Mouse (Mus musculus): ENCODE measurements around the gene Auts2.

The Auts2 gene

DNA sequence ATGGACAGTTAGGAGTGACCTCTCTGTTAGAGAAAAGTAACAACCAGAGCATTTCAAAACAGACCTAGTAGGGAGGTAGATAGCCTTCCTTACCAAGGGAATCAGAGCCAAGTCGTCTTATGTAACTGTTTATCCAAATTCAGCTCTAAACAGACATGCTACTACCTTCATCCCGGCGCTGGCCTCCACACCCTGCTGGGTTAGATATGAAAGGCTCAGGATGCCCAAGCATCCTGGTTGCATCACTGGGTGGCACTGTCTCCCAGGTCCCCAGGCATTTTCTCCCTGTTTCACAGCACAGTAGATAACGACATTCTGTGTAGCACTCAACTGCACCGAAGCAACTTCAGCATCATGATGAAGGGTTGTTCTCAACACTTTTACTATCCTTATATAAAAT is 154.4 kb downstream of the Auts2 start:
- no peak for DNase-seq (ENCODE audit: low spot score)

DNA sequence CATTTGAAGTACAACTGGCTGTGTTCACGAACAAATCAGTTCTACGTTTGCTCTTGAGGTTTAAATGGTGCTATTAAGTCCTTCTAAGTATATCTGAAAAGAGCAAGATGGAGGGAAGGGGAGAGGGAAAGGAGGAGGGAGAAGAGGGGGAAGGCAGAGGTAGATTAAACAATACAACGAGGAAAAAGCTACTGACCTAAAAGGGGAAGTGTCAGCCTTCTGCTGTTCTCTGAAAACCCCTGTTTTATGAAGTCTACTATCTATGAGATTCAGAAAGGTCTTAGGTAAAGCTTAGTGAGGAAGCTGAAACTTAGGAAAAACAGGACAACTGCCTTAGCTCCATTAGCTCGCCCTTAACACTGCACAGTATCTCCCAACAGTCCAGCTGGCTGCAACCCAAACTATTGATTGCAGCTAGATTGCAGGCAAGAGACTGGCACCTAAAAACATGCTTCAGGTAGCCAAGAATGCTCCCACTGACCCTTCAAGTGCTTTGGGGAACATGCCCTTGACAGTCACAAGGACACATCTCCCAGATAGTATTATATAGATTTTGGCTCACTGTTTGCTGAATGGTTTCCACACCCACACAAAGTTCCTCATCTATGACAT is 157.8 kb downstream of the Auts2 start:
- no peak for DNase-seq (ENCODE audit: low spot score)

DNA sequence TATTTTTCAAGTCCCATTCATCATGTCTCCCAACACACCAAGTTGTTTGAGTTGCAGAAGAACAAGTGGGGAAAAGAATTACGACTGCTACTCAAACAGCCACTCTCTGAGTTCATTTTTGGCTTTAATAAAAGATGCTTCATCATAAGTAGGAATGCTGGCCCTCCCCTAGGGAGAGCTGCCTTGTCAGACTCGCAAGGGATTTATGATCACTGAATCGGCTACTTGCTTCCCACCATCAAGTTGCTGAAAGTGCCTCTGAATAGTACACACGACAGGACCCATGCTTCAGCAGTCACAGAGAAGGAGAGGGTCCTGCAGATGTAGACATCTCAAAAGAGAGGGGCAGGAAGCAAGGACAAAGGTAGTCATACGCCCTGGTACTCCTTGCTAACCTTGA is 162.9 kb downstream of the Auts2 start:
- no peak for DNase-seq (ENCODE audit: low spot score)

DNA sequence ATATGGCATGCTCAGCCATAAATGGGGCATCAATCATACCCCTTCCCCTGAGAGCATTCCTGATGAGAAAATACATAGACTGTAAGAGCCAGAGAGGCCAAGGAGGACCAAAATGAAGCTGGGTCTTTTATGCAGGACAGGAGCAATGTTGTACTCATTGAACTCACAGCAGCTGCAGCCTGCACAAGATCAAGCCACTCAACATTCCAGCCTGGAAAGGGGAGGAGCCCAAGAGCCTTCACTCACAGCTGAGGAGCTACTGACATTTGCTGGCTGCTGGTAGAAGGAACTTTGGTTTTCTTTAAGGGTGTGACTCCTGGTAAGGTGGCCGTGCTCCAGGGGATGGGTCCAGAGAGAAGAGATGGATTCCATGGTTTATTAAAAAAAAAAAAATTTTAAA is 164.2 kb downstream of the Auts2 start:
- DNase-seq (ENCODE audit: low spot score) = no peak

DNA sequence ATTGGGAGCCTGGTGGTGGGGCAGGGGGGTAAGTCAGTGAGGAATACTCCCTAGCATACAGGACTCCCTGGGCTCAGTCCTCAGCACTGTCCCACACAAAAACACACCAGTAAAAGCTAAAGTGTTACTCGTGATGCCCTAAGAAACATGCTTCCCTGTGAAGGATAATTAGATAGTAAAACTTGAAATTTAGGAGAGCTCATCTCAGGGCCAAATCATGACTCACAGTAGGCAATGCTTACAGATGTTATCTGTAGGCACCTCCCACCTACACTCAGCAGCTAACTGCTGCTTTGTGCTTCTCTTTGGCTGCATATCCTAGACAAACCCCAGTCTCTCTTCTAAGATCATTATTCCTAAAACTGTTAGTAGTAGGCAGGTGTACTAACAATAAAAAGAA is 168.0 kb downstream of the Auts2 start:
- peak; percentile 26 for DNase-seq (ENCODE audit: low spot score)

DNA sequence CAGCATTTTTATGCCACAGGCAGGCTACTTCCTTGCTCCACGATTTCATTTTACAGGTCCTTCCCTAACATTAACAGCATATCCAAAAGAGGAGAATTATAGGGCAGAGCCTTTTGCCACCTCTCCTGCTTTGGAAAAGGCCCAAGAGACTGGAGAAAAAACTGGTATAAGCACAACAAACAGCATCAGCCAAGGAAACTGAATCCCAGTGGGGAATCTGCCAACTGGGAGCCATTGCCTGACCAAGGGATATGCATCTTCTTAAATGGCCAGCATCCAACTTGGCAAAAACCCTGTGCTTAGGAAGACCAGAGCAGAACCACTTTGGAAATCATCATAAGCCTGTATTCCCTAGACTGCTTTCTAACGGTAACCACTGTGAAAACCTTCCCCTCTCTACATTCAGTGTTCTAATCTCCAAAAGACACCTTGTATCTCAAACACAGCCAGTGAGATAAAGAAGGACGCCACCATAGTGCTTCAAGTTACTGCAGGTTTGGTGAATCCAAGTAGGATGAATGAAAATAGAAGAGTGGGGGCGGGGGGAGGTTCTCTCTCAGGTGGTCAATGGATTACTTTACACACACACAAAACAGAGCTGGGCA is 169.6 kb downstream of the Auts2 start:
- DNase-seq (ENCODE audit: low spot score) = no peak

DNA sequence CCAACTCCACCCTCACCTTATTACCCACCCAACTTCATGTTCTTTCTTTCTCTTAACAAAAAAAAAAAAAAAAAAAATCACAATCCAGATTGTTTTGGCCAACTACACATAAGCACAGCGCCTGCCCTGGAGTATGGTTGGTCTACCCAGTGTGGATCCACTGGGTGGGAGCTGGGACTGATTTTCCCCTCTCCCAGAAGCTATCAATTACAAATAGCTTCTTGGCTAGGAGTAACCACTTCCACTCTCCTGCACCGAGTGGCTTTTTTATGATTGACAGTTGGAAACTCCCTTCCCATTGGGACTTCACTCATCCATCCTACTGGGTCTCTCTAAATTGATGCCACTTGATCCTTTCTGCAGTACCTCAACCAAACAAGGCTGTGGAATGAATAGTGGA is 170.5 kb downstream of the Auts2 start:
- no peak for DNase-seq (ENCODE audit: low spot score)

DNA sequence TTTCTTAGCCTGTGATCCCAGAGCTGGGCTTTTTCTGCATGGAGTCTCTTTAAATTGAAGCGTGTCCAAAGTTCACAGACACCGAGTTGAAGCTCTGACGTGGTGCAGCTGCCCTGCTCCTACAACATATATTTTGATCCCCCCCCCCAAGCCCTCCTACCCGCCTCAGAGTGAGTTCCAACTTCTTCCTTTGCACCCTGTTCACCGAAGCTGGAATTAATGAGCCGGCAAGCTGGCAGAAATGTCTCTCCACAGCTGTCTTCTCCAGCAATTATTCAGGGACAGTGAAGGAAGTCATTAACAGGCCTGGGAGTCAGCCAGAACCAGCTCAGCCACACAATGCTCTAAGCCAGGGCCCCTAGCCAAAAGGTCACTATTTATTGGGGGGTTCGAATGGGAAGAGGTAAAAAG is 174.5 kb downstream of the Auts2 start:
- DNase-seq (ENCODE audit: low spot score) = no peak

DNA sequence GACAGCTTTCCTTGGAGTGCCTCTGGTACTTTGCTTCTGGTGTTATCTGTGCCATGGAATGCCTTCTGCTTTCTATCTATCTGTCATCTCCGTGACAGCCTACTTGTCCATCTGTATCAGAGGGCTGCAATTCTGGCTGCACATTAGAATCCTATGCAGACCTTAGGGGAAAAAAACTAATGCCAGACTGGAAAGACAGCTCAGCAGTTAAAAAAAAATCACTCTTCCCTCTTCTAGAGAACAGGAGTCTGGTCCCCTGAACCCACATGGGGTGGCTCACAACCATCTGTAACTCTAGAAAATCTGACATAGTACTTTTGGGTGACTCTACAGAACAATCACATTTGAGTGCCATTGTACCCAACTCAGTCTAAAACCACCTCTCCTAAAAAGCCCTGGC is 181.9 kb downstream of the Auts2 start:
- DNase-seq (ENCODE audit: low spot score) = no peak

DNA sequence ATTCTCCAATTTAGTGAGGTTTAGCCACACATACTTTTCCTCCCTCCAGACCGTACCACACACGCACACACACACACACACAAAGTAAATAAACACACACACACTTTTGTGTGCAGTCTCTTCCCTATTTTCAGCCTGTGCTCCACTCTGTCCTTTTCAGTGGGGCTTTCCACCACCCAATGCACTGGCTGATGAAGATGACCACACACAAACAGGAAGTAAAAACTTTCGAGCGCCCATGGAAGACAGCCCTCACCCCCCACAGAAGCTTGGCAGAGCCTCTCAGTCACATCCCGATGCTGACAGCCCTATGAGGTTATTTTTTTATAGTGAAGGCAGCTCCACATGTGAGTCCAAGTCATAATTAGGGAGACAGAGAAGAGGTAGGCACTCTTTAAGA is 185.4 kb downstream of the Auts2 start:
- DNase-seq (ENCODE audit: low spot score) = no peak

DNA sequence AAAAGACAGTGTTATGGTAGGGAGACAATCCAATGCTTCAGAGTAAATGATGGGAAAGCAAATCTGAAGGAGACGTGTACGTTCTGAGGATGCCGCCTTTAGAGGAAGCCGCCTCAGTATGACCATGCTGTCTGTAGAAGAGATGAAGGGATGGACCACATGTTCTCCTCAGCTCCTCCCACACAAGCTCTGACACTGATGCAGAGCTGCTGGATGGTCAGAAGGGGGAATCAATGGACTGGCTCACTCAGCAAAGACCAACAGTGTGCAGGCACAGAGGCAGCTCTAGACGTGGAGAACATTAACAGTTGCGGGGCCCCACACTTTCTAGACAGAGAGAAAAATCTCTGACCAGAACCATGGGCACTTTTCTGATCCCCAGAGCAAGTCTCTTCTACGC is 187.2 kb downstream of the Auts2 start:
- DNase-seq (ENCODE audit: low spot score) = no peak

DNA sequence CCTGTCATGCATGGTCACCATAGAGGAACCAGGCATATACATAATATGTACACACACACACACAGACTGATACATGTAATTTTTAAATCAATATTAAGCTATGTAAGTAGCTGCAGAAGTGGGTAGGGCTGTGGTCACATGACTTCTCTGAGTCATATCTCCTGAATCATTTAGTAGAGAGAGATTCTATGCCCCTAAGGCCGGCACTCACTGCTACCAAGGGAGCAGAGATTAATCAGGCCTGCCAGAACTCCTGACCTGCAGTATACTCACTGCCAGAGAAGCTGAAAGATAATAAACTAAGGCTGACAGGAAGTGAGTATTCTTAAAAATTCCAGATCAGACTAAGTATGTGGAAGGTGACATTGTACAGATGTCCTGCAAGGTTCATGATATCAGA is 190.7 kb downstream of the Auts2 start:
- DNase-seq (ENCODE audit: low spot score) = no peak

DNA sequence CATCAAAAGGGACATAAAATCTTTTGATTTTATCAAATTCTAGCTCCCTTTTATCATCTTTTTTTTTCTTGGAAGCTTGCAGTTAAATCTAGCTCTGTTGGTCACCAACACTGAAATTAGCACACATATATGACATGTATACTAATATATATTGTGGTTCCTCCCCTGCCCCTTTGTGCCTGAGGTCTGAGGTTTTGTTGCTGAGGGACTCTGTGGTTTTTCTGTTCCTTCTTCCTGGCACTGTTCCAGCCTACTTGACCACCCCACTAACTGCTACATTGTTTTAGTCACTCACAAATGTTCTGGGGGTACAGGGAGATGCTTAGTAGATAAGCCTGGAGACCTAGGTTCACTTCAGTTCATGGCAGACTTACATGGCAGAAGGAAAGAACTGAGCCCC is 192.0 kb downstream of the Auts2 start:
- no peak for DNase-seq (ENCODE audit: low spot score)

DNA sequence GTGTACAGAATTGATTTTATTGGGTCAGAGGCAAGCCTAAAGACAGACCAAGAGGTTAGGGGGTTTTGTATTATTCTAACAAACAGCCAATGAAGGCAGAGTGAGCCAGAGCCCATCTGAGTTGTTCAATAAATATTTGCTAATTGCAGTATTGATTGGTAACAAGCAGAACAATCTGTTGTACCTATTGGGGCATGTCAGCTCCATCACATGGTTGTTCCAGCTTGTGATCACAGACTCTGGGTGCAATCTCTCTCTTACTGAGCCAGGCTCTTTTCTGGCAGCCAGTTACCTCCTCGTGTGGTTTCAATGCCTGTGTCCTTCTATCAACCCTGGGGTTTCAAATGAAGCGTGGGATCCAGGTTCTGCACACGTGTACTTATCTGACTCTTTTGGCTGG is 201.8 kb downstream of the Auts2 start:
- no peak for DNase-seq (ENCODE audit: low spot score)

DNA sequence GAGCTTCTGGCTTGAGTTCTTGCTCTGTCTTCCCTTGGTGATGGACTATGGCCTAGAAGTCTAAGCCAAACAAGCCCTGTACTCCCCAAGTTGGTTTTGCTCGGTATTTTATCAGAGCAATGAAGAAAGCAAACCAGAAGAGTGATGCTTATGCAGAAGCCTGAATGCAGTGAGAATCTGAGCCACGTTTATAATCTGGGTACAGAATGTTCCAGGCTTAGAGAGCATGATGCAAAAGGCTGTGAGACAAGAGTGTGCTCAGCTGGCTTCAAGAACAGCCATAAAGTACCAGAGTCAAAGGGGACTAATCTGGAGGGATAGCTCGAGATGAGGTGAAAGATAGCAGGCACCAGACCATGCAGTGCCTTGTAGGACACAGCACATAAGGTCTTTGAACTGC is 205.5 kb downstream of the Auts2 start:
- DNase-seq (ENCODE audit: low spot score) = no peak

DNA sequence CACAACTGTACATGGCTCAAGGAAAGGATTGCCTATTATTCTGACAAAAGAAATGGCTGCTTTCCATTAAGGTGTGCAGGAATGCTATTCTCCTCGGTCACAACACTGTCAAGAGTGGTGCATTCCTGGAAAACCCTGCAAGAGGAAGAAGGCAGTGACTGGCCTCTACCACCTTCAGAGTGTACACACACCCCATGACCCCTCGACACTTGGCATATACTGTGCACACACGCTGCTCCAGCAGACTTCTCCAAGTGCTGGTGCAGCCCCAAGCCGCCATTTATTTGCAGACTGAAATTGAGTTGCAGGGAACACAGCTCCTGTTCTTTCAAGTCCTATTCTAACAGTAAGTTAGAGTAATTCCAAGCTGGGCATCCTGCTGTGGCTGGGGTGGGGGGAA is 207.4 kb downstream of the Auts2 start:
- no peak for DNase-seq (ENCODE audit: low spot score)

DNA sequence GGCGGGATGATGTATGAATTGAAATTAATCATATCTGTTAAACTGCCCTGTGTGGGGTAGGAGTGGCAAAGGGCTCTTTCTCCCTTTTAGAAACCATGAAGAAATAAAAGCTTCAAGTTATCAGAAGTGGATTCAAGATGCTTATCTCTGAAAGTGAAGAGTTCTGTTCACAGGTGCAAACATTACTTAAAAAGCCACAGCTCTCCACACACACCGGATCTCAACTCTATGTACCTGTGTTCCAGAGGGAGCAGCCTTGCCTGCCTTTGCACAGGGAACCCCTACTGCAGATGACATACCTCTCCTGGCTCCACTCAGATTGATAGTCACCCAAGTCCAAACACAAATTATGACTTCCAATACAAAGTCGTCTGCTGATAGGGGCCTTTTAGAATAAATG is 208.3 kb downstream of the Auts2 start:
- no peak for DNase-seq (ENCODE audit: low spot score)

DNA sequence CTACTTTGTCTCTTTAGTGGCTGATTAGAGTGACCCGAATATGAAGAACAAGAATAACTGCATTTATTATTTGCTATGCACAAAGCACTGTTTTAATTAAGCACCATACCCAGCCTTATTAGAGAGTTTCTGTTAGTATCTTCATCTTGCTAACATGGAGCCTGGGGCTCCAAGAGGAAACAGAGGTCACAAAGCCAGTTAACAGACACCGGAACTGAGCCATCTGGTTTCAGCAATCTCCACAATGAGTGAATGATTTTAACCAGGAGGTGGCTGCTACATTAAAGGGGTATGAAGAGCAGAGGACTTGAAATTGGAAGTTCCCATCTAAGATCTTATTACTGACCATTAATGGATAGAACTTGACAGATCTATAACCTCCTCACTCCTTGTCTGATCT is 209.4 kb downstream of the Auts2 start:
- no peak for DNase-seq (ENCODE audit: low spot score)

DNA sequence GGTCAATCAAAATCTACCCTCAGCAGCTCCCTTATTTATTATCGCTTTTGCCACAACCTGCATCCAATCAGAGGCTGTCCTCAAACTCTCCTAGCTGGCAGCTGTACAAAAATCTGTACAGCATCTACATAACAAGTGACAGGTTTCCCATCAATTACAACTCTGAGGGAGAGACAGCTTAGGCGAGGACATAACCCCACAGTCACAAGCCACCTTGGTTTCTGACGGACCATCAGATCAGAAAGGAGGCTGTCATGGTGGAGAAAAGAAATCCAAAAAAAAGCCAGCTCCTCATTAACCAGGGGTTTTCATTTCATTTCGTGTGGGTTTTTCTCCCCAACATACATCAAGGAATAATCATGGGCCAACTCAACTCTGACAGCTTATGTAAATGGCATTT is 210.6 kb downstream of the Auts2 start:
- no peak for DNase-seq (ENCODE audit: low spot score)

DNA sequence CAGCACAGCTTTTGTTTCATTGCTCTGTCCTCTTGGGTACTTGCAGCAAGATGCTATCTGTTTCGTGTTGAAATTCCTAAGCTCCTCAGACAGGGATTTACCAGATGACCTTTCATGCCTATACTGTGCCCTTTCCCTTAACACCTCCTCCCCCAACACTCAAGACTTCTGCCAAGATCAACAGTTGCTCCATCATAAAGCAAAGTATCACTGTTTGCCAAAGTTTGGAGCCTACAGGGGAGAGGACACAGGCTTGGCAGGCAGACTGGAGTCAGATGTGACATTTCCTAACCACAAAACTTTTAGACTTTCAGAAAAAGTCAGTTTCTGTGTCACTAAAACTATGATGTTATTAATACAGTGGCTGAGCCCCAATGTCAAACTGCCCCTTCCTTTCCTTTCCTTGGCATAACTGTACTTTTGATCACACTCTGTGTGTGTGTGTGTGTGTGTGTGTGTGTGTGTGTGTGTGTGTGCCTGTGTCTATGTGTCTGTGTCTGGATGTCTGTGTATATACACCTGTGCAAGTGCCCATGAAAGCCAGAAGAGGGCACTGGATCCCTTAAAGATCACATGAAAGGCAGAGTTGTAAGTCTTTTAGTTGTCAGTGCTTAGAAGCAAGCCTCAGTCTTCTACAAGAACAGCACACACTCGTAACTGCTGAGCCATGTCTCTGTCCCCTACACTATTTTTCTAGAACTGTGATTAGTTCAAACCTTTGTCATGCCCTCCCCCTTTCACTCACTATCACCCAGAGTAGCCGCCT is 213.8 kb downstream of the Auts2 start:
- no peak for DNase-seq (ENCODE audit: low spot score)

DNA sequence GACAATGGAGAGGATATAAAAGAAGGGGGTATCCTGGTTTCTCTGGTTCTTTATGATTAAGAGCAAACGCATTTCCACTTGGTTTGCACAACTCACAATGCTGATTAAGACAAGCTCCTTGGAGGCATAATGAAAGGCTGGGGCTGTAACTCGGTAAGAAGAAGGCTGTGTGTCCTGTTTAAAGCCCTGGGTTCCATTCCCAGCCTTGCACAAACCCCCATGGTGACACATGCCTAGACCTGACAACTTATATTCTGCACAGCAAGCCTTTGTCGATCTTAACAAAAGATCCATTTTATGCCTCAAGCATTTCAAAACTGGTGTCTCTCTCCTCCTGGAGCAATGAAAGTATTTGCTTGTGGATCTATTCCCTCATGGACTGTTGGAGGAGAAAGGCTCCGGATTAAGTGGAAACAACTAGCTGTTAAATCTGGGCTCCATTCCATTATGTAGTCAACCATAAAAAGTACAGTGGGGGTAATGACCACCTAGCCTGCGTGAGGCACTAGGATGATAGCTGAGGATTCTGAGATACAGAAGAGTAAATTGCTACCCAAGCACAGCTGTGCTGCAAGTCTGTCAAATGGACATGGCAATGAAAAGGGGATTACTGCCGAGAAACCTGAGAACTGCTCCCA is 218.8 kb downstream of the Auts2 start:
- DNase-seq (ENCODE audit: low spot score) = no peak

DNA sequence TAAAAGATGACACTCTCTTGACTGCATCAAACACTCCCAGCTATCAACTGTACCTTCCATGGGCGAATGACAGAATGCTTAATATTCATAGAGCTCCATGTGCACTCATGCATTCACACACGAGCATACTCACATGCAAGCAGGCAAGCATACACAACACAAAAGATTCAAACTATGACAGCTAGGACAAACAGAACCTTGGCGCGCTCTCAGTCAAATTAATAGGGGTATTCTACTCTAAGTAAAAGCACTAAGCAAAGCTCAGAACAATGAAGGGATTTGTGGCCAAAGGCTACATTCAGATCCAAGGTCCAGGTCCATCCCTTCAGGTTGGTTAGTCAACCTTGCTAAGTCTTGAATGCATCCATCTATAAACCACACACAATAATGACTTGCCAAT is 219.5 kb downstream of the Auts2 start:
- no peak for DNase-seq (ENCODE audit: low spot score)

DNA sequence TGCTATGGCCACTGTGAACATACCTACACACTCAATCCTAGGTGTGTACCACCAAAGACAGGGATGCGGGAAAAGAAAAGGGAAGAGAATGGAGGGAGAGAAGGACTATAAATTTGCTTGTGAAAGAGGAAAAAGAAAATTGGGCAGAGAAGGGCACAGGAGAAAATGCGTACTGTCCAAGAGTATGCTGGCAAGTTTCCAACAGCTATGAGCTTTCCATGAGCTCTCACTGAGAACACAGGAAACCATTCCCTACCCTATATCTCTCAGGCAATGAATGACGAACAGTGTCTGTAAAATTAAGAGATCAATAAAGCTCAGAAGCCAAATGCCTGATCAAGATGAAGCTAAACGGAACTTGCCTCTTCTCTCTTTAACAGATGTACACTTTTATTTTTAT is 220.2 kb downstream of the Auts2 start:
- no peak for DNase-seq (ENCODE audit: low spot score)

All from left cerebral cortex, adult 11 months (tissue).